Mouse (Mus musculus) heart, embryonic 16.5 days (tissue): Measurements from ENCODE around the gene Krtap12-1. TPM values are rescaled to one million over a fixed set of nuclear protein-coding genes. Genes with fewer than 3 reads are reported as not detected.
"Not testable (repeated sequence)": the region's sequence is repeated elsewhere in the genome, so short reads cannot be mapped to it uniquely, and the experiment has no call there.

Experiments
- ATAC-seq: fragments of 200-750 bp; cut with Nextera tagmentation; replicated peaks from 2 replicates; pipeline ENCODE4 v1.8.0; 2017; ENCODE audit warnings: moderate number of reproducible peaks; ENCODE audit not compliant: insufficient read depth, low FRiP score; ENCODE audit errors: extremely low read depth
- H3K27ac ChIP-seq: fragments of 300-500 bp; sonication (generic); 2 replicates; pipeline ENCODE4 v1.5.1; 2014; ENCODE audit warnings: mild to moderate bottlenecking, low read length, control low read depth, moderate library complexity
- H3K27me3 ChIP-seq: fragments of 300-500 bp; sonication (generic); 2 replicates; pipeline ENCODE4 v1.6.1; 2014; ENCODE audit warnings: low read length, mixed read lengths; ENCODE audit not compliant: control insufficient read depth, insufficient read depth
- H3K36me3 ChIP-seq: fragments of 300-500 bp; sonication (generic); 2 replicates; pipeline ENCODE4 v1.6.1; 2014; ENCODE audit not compliant: control insufficient read depth, insufficient read depth
- H3K4me1 ChIP-seq: fragments of 300-500 bp; sonication (generic); 2 replicates; pipeline ENCODE4 v1.6.1; 2014; ENCODE audit warnings: low read length, mixed read lengths; ENCODE audit not compliant: control insufficient read depth, insufficient read depth
- H3K4me2 ChIP-seq: fragments of 300-500 bp; sonication (generic); 2 replicates; pipeline ENCODE4 v1.6.1; 2014; ENCODE audit warnings: low read depth, mild to moderate bottlenecking, control low read depth, low read length
- H3K4me3 ChIP-seq: fragments of 300-500 bp; sonication (generic); 2 replicates; pipeline ENCODE4 v1.5.1; 2014; ENCODE audit warnings: mild to moderate bottlenecking, control low read depth, low read length
- H3K9ac ChIP-seq: fragments of 300-500 bp; sonication (generic); 2 replicates; pipeline ENCODE4 v1.6.1; 2014; ENCODE audit warnings: low read length, control low read depth
- H3K9me3 ChIP-seq: fragments of 300-500 bp; sonication (generic); replicated peaks from 2 replicates; pipeline ENCODE4 v1.6.1; 2016; ENCODE audit warnings: low read length; ENCODE audit not compliant: control insufficient read depth
- WGBS: fragments of 180-500 bp; shearing (Covaris S2); extraction: QIAGEN DNeasy Blood & Tissue Kit; methylation state at CpG from one replicate; pipeline ENCODE4 v1.1.7; 2014; 5-methylcytosine and 5-hydroxymethylcytosine counted together
- polyA plus RNA-seq: library from polyadenylated mRNA; unstranded; fragments of >200 nt; fragmentation: Nextera tagmentation; extraction: Ambion mirVana; gene quantifications from 2 replicates; pipeline ENCODE4 v1.2.1, GENCODE M21; 2015

The Krtap12-1 gene
- polyA plus RNA-seq: not detected in 2 replicates

GRCm38 (mm10) chr10:77720299-77720698 lies at the start of gene Krtap12-1:
TSS of gene Krtap12-1 (plus strand) at chr10:77720599.
- not testable (repeated sequence) for H3K27me3 ChIP-seq, H3K4me2 ChIP-seq, H3K36me3 ChIP-seq, H3K27ac ChIP-seq, H3K4me3 ChIP-seq, ATAC-seq, H3K9ac ChIP-seq, H3K9me3 ChIP-seq, H3K4me1 ChIP-seq
- 65% methylated on average over 1 of the region's 1 CpGs for WGBS

GRCm38 (mm10) chr10:77670710-77671109 lies 49.7 kb upstream of the Krtap12-1 start:
- 74% methylated on average over 4 of the region's 4 CpGs for WGBS
- H3K27ac ChIP-seq: no peak overlapping the region
- H3K27me3 ChIP-seq: peaks cover 9% of the 10 kb centered on the region
- H3K36me3 ChIP-seq: no peaks in the 10 kb centered on the region
- H3K9me3 ChIP-seq: no peaks in the 10 kb centered on the region
- no peak overlapping the region for H3K9ac ChIP-seq
- ATAC-seq: no peak
- H3K4me3 ChIP-seq: no peak overlapping the region
- no peaks in the 10 kb centered on the region for H3K4me1 ChIP-seq
- H3K4me2 ChIP-seq: no peak overlapping the region

GRCm38 (mm10) chr10:77671519-77671918 lies 48.9 kb upstream of the Krtap12-1 start:
- Histone ChIP-seq H3K27me3 (peaks cover 16% of the 10 kb centered on the region), H3K27ac (no peak overlapping the region), H3K9ac (no peak overlapping the region), H3K4me2 (no peak overlapping the region), H3K9me3 (no peaks in the 10 kb centered on the region), H3K4me1 (no peaks in the 10 kb centered on the region), H3K4me3 (no peak overlapping the region), H3K36me3 (no peaks in the 10 kb centered on the region)
- no peak for ATAC-seq
- WGBS: 11% methylated on average over 4 of the region's 4 CpGs

GRCm38 (mm10) chr10:77673765-77674164 lies 46.6 kb upstream of the Krtap12-1 start:
- H3K4me2 ChIP-seq: no peak overlapping the region
- no peaks in the 10 kb centered on the region for H3K36me3 ChIP-seq
- 56% methylated on average over 13 of the region's 13 CpGs for WGBS
- no peak overlapping the region for H3K9ac ChIP-seq
- no peaks in the 10 kb centered on the region for H3K9me3 ChIP-seq
- H3K27ac ChIP-seq: no peak overlapping the region
- ATAC-seq: no peak
- H3K4me3 ChIP-seq: no peak overlapping the region
- H3K4me1 ChIP-seq: peaks cover 2% of the 10 kb centered on the region; the same call in 1 of the 2 replicates
- peaks cover 37% of the 10 kb centered on the region for H3K27me3 ChIP-seq

- H3K27me3 ChIP-seq: peaks cover 40% of the 10 kb centered on the region
- H3K4me2 ChIP-seq: peak overlapping the region; percentile 53
- H3K4me3 ChIP-seq: peak overlapping the region; percentile 36
- no peak for ATAC-seq
- no peaks in the 10 kb centered on the region for H3K9me3 ChIP-seq
- peaks cover 2% of the 10 kb centered on the region; the same call in 1 of the 2 replicates for H3K4me1 ChIP-seq
- H3K9ac ChIP-seq: no peak overlapping the region
- H3K36me3 ChIP-seq: no peaks in the 10 kb centered on the region
- no peak overlapping the region for H3K27ac ChIP-seq
- under 1% methylated on average over 35 of the region's 35 CpGs for WGBS
Observed at GRCm38 (mm10) chr10:77677562-77677961, 42.8 kb upstream of the Krtap12-1 start.

GRCm38 (mm10) chr10:77682994-77683393 lies 37.4 kb upstream of the Krtap12-1 start:
- no peaks in the 10 kb centered on the region for H3K9me3 ChIP-seq
- ATAC-seq: no peak
- H3K9ac ChIP-seq: no peak overlapping the region
- H3K4me2 ChIP-seq: no peak overlapping the region
- no peaks in the 10 kb centered on the region for H3K36me3 ChIP-seq
- no peak overlapping the region for H3K27ac ChIP-seq
- WGBS: 70% methylated on average over 7 of the region's 7 CpGs
- peaks cover 9% of the 10 kb centered on the region for H3K4me1 ChIP-seq
- no peak overlapping the region for H3K4me3 ChIP-seq
- H3K27me3 ChIP-seq: peaks cover 52% of the 10 kb centered on the region

GRCm38 (mm10) chr10:77684181-77684580 lies 36.2 kb upstream of the Krtap12-1 start:
- Histone ChIP-seq H3K4me2 (no peak overlapping the region), H3K27me3 (peaks cover 53% of the 10 kb centered on the region), H3K27ac (no peak overlapping the region), H3K4me1 (peaks cover 9% of the 10 kb centered on the region), H3K9me3 (no peaks in the 10 kb centered on the region), H3K4me3 (no peak overlapping the region), H3K36me3 (no peaks in the 10 kb centered on the region), H3K9ac (no peak overlapping the region)
- WGBS: 35% methylated on average over 8 of the region's 8 CpGs
- ATAC-seq: no peak

- Histone ChIP-seq H3K4me1 (peaks cover 9% of the 10 kb centered on the region), H3K36me3 (no peaks in the 10 kb centered on the region), H3K27me3 (peaks cover 51% of the 10 kb centered on the region), H3K4me3 (peak within 1 kb of the TSS; percentile 9), H3K27ac (no peak within 1 kb of the TSS), H3K4me2 (peak within 1 kb of the TSS; percentile 22), H3K9ac (no peak within 1 kb of the TSS), H3K9me3 (no peaks in the 10 kb centered on the region)
- peak; percentile 23; the same call in 1 of the 2 replicates for ATAC-seq
- WGBS: 4% methylated on average over 22 of the region's 22 CpGs
Observed at GRCm38 (mm10) chr10:77685895-77686664, 34.3 kb upstream of the Krtap12-1 start, which contains the start of gene Tspear. TSS of gene Tspear (plus strand) at chr10:77686569.

- no peak overlapping the region for H3K4me2 ChIP-seq
- peaks cover 9% of the 10 kb centered on the region for H3K4me1 ChIP-seq
- H3K9ac ChIP-seq: no peak overlapping the region
- peaks cover 51% of the 10 kb centered on the region for H3K27me3 ChIP-seq
- 30% methylated on average over 10 of the region's 10 CpGs for WGBS
- H3K9me3 ChIP-seq: no peaks in the 10 kb centered on the region
- ATAC-seq: no peak
- no peaks in the 10 kb centered on the region for H3K36me3 ChIP-seq
- H3K27ac ChIP-seq: no peak overlapping the region
- H3K4me3 ChIP-seq: no peak overlapping the region
Observed at GRCm38 (mm10) chr10:77687021-77687420, 33.4 kb upstream of the Krtap12-1 start.
